Mouse (Mus musculus) brain, embryonic 14.5 days (tissue): ENCODE data around the gene Med4.

Experiments
- CTCF ChIP-seq: fragments of 200-500 bp; IDR thresholded peaks from 2 replicates; pipeline ENCODE4 v1.5.1; 2012; ENCODE audit warnings: inconsistent platforms, mild to moderate bottlenecking, moderate library complexity, borderline replicate concordance; ENCODE audit not compliant: insufficient read depth, insufficient read length; ENCODE audit errors: extremely low read depth
- POLR2A ChIP-seq: fragments of 200-500 bp; IDR thresholded peaks from 2 replicates; pipeline ENCODE4 v1.6.1; 2012; ENCODE audit warnings: mild to moderate bottlenecking, inconsistent platforms, borderline replicate concordance; ENCODE audit not compliant: poor library complexity, insufficient read depth, insufficient read length, severe bottlenecking; ENCODE audit errors: extremely low read depth

- TF ChIP-seq POLR2A (no peak), CTCF (no peak)
Measured at GRCm38 (mm10) chr14:73493356-73493755, 16.5 kb upstream of the Med4 start.
